11 mouse cellular contexts compared by ENCODE assay signal in genomic region chr2:5607920-5608841, GRCm38 (mm10).
DNase-seq lines count a peak whose midpoint lies in the region; ATAC-seq and TF ChIP-seq lines count a peak whose summit lies in the region.
"Had no signal": no experiment of that assay in that cellular context is flagged by ENCODE, and none has a peak within 500 bp of the region (broad histone marks: within the 10 kb centered on the region; RNA-seq: fewer than 3 reads in every experiment).

No protein-coding gene starts in this region.

- no peaks in the 10 kb centered on the region for H3K36me3 ChIP-seq in embryonic facial prominence, embryonic 13.5 days
- H3K36me3 ChIP-seq in embryonic facial prominence, embryonic 10.5 days (replicated peaks): no peaks in the 10 kb centered on the region
- H3K36me3 ChIP-seq: heart, embryonic 13.5 days had no signal

- no peaks in the 10 kb centered on the region for H3K27me3 ChIP-seq in embryonic facial prominence, embryonic 13.5 days
- H3K27me3 ChIP-seq in embryonic facial prominence, embryonic 10.5 days (replicated peaks; ENCODE audit: low read depth, poor library complexity, severe bottlenecking): no peaks in the 10 kb centered on the region
- H3K27me3 ChIP-seq: heart, embryonic 13.5 days had no signal

- DNase-seq in embryonic facial prominence, embryonic 10.5 days (ENCODE audit: low spot score): no peak
- DNase-seq in left cerebral cortex, postnatal 4 days: peak; percentile 58
- no peak for DNase-seq in left cerebral cortex, adult 11 months (ENCODE audit: low spot score)
- DNase-seq in NIH3T3 (ENCODE audit: low read depth): peak; percentile 53
- DNase-seq in kidney, adult 18-20 months: no peak
- DNase-seq in spleen, adult 18-20 months: no peak
- DNase-seq: kidney, adult 11 months; liver had no signal

- H3K4me3 ChIP-seq in embryonic facial prominence, embryonic 13.5 days: no peak overlapping the region
- no peak overlapping the region for H3K4me3 ChIP-seq in embryonic facial prominence, embryonic 10.5 days
- H3K4me3 ChIP-seq in cortical plate, adult 2 months (ENCODE audit: insufficient read depth, low read length): no peak overlapping the region
- H3K4me3 ChIP-seq: heart, embryonic 13.5 days had no signal

- 70% methylated on average over 11 of the region's 11 CpGs for WGBS in embryonic facial prominence, embryonic 13.5 days
- 87% methylated on average over 11 of the region's 11 CpGs for WGBS in embryonic facial prominence, embryonic 10.5 days

- no peak for TF ChIP-seq CTCF in cortical plate, adult 2 months (IDR thresholded peaks at IDR 0.05; ENCODE audit: extremely low read depth, insufficient read depth, low read length)

- H3K9me3 ChIP-seq in embryonic facial prominence, embryonic 13.5 days: no peaks in the 10 kb centered on the region
- no peaks in the 10 kb centered on the region for H3K9me3 ChIP-seq in embryonic facial prominence, embryonic 10.5 days
- H3K9me3 ChIP-seq: heart, embryonic 13.5 days had no signal

- no peak for TF ChIP-seq POLR2A in cortical plate, adult 2 months (IDR thresholded peaks at IDR 0.05; ENCODE audit: extremely low read depth, insufficient read depth, low read length)

- ATAC-seq in embryonic facial prominence, embryonic 13.5 days (ENCODE audit: insufficient number of reproducible peaks, insufficient read depth, low FRiP score, low TSS enrichment, low read depth): peak; percentile 65; the same call in 1 of the 2 replicates

- H3K9ac ChIP-seq in embryonic facial prominence, embryonic 13.5 days: no peak overlapping the region
- H3K9ac ChIP-seq: heart, embryonic 13.5 days had no signal

- intact Hi-C loops in left cerebral cortex, postnatal 4 days (cut with DNase I): no loop called here

- H3K4me2 ChIP-seq in embryonic facial prominence, embryonic 13.5 days: no peak overlapping the region
- H3K4me2 ChIP-seq: heart, embryonic 13.5 days had no signal

- H3K27ac ChIP-seq in embryonic facial prominence, embryonic 13.5 days: no peak overlapping the region
- H3K27ac ChIP-seq in embryonic facial prominence, embryonic 10.5 days (replicated peaks): no peak overlapping the region; the same call in 1 of the 2 replicates
- H3K27ac ChIP-seq in cortical plate, adult 2 months (ENCODE audit: insufficient read depth, low read length): 0 out of 2 replicates have a peak overlapping the region, but pooled peaks have one; percentile 1
- H3K27ac ChIP-seq: heart, embryonic 13.5 days had no signal

- peaks cover 18% of the 10 kb centered on the region for H3K4me1 ChIP-seq in embryonic facial prominence, embryonic 13.5 days
- H3K4me1 ChIP-seq in embryonic facial prominence, embryonic 10.5 days: peaks cover 18% of the 10 kb centered on the region
- H3K4me1 ChIP-seq in cortical plate, adult 2 months (ENCODE audit: control insufficient read depth, insufficient read depth, low read length): peaks cover 12% of the 10 kb centered on the region

Comparison
In these comparisons a context has a peak if more than half of its experiments do, and no peak if none do; other contexts are left out.
1. DNase-seq: peak in left cerebral cortex, postnatal 4 days (single experiment) and NIH3T3 (single experiment); none in embryonic facial prominence, embryonic 10.5 days (single experiment), left cerebral cortex, adult 11 months (single experiment), kidney, adult 18-20 months (single experiment) and spleen, adult 18-20 months (0 of 2).